In the genomic region with DNA sequence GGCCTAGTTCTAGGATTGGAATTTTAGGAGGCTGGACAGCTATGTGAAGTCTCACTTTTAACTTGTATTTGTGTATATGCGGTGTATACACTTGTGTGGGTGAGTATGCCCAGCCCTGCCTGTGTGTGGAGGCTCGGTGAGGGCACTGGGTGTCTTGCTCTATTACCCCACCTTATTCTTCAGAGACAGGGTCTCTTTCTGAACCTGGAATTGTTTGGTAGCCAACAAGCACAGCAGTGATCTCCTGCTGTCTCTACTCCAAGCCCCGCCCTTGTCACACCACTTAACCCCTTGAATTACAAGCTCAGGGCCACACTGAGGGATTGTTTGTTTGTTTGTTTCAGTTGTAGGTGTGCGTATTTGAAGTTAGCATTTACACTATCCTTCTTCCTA, we compare ENCODE assay signal across 8 mouse cellular contexts. TPM values are rescaled to one million over a fixed set of nuclear protein-coding genes. Genes with fewer than 3 reads are reported as not detected.
DNase-seq lines count a peak whose midpoint lies in the region; ATAC-seq lines count a peak whose summit lies in the region.

No protein-coding gene starts in this region.

- no peak overlapping the region for H3K4me3 ChIP-seq in forebrain, embryonic 14.5 days (ENCODE audit: low read depth, low read length)
- H3K4me3 ChIP-seq in liver, embryonic 15.5 days (replicated peaks), result peak overlapping the region; percentile 66
- peak overlapping the region; percentile 61 for H3K4me3 ChIP-seq in stomach, embryonic 15.5 days (replicated peaks)

- no peaks in the 10 kb centered on the region for H3K27me3 ChIP-seq in forebrain, embryonic 14.5 days (replicated peaks; ENCODE audit: control insufficient read depth, insufficient read depth, low read length)
- H3K27me3 ChIP-seq in liver, embryonic 15.5 days, result no peaks in the 10 kb centered on the region
- no peaks in the 10 kb centered on the region for H3K27me3 ChIP-seq in stomach, embryonic 15.5 days (replicated peaks)

- WGBS in forebrain, embryonic 14.5 days, result 59% methylated on average over 4 of the region's 4 CpGs
- 20% methylated on average over 4 of the region's 4 CpGs for WGBS in liver, embryonic 15.5 days (ENCODE audit: insufficient replicate concordance)
- WGBS in stomach, embryonic 15.5 days, result 45% methylated on average over 4 of the region's 4 CpGs

- peak overlapping the region; percentile 66 for H3K9ac ChIP-seq in forebrain, embryonic 14.5 days (ENCODE audit: low read length)
- H3K9ac ChIP-seq in liver, embryonic 15.5 days, result peak overlapping the region; percentile 62
- 0 out of 2 replicates have a peak overlapping the region, but pooled peaks have one; percentile 69 for H3K9ac ChIP-seq in stomach, embryonic 15.5 days

- H3K9me3 ChIP-seq in forebrain, embryonic 14.5 days (replicated peaks; ENCODE audit: control insufficient read depth, low read length), result no peaks in the 10 kb centered on the region
- H3K9me3 ChIP-seq in liver, embryonic 15.5 days (replicated peaks), result no peaks in the 10 kb centered on the region
- no peaks in the 10 kb centered on the region for H3K9me3 ChIP-seq in stomach, embryonic 15.5 days

- DNase-seq in cerebellum, postnatal 10 days, result peak; percentile 21 to 28
- DNase-seq in cerebellum, postnatal 4 days (ENCODE audit: low spot score in 2 of 2), result no peak
- peak; percentile 52 for DNase-seq in CD4-positive helper T cell, adult 2 months (ENCODE audit: low read depth, low spot score)
- DNase-seq in forebrain, embryonic 14.5 days (ENCODE audit: low spot score), result no peak
- no peak for DNase-seq in embryo, embryonic 11 days
- no peak for DNase-seq in yolk sac, embryonic 10.5 days (ENCODE audit: low spot score)

- no peak for ATAC-seq in forebrain, embryonic 14.5 days
- ATAC-seq in liver, embryonic 15.5 days (ENCODE audit: insufficient read depth), result no peak
- peak; percentile 3; the same call in 1 of the 2 replicates for ATAC-seq in stomach, embryonic 15.5 days (ENCODE audit: insufficient read depth, low FRiP score, low read depth)

- H3K36me3 ChIP-seq in forebrain, embryonic 14.5 days (ENCODE audit: control insufficient read depth, insufficient read depth, low read length), result no peaks in the 10 kb centered on the region
- H3K36me3 ChIP-seq in liver, embryonic 15.5 days (replicated peaks), result 0 out of 2 replicates have a peak, but pooled peaks cover 4% of the 10 kb centered on the region
- H3K36me3 ChIP-seq in stomach, embryonic 15.5 days, result no peaks in the 10 kb centered on the region

- no peaks in the 10 kb centered on the region for H3K4me1 ChIP-seq in forebrain, embryonic 14.5 days (ENCODE audit: control insufficient read depth, insufficient read depth, low read length)
- H3K4me1 ChIP-seq in liver, embryonic 15.5 days (replicated peaks), result peaks cover 35% of the 10 kb centered on the region
- peaks cover 9% of the 10 kb centered on the region for H3K4me1 ChIP-seq in stomach, embryonic 15.5 days

- peak overlapping the region; percentile 72 for H3K4me2 ChIP-seq in forebrain, embryonic 14.5 days (ENCODE audit: low read length)
- peak overlapping the region; percentile 86 for H3K4me2 ChIP-seq in liver, embryonic 15.5 days
- H3K4me2 ChIP-seq in stomach, embryonic 15.5 days, result peak overlapping the region; percentile 94

- H3K27ac ChIP-seq in forebrain, embryonic 14.5 days (ENCODE audit: low read depth, low read length), result no peak overlapping the region
- H3K27ac ChIP-seq in liver, embryonic 15.5 days (replicated peaks), result peak overlapping the region; percentile 84
- peak overlapping the region; percentile 86 for H3K27ac ChIP-seq in stomach, embryonic 15.5 days

RNA-seq across cellular contexts. Expression of gene Tapbpl, which starts 0.4 kb away (rescaled TPM):
- 1.8 and 2.6 TPM in 2 replicates for polyA plus RNA-seq in forebrain, embryonic 14.5 days (2014; fragmentation: Nextera tagmentation; extraction: Ambion mirVana)
- 8.4 and 9.0 TPM in 2 replicates for polyA plus RNA-seq in liver, embryonic 15.5 days (2015; fragmentation: Nextera tagmentation; extraction: Ambion mirVana)
- polyA plus RNA-seq in stomach, embryonic 15.5 days (2015; fragmentation: Nextera tagmentation; extraction: Ambion mirVana), result 8.0 and 8.8 TPM in 2 replicates

RNA-seq across cellular contexts. Expression of gene Cd27, which starts 4.8 kb away (rescaled TPM):
- polyA plus RNA-seq in forebrain, embryonic 14.5 days (2014; fragmentation: Nextera tagmentation; extraction: Ambion mirVana), result 0.24 and 0.37 TPM in 2 replicates
- polyA plus RNA-seq in liver, embryonic 15.5 days (2015; fragmentation: Nextera tagmentation; extraction: Ambion mirVana), result 1.3 and 1.6 TPM in 2 replicates
- 2.2 and 2.5 TPM in 2 replicates for polyA plus RNA-seq in stomach, embryonic 15.5 days (2015; fragmentation: Nextera tagmentation; extraction: Ambion mirVana)

RNA-seq across cellular contexts. Expression of gene Vamp1, which starts 16.7 kb away (rescaled TPM):
- 1.7 and 2.7 TPM in 2 replicates for polyA plus RNA-seq in forebrain, embryonic 14.5 days (2014; fragmentation: Nextera tagmentation; extraction: Ambion mirVana)
- 1.8 and 1.9 TPM in 2 replicates for polyA plus RNA-seq in liver, embryonic 15.5 days (2015; fragmentation: Nextera tagmentation; extraction: Ambion mirVana)
- 6.0 and 6.3 TPM in 2 replicates for polyA plus RNA-seq in stomach, embryonic 15.5 days (2015; fragmentation: Nextera tagmentation; extraction: Ambion mirVana)

RNA-seq across cellular contexts. Expression of gene Mrpl51, which starts 40.4 kb away (rescaled TPM):
- polyA plus RNA-seq in forebrain, embryonic 14.5 days (2014; fragmentation: Nextera tagmentation; extraction: Ambion mirVana), result 160 and 179 TPM in 2 replicates
- polyA plus RNA-seq in liver, embryonic 15.5 days (2015; fragmentation: Nextera tagmentation; extraction: Ambion mirVana), result 145 and 160 TPM in 2 replicates
- polyA plus RNA-seq in stomach, embryonic 15.5 days (2015; fragmentation: Nextera tagmentation; extraction: Ambion mirVana), result 231 and 236 TPM in 2 replicates

RNA-seq across cellular contexts. Expression of gene Ncapd2, which starts 40.5 kb away (rescaled TPM):
- polyA plus RNA-seq in forebrain, embryonic 14.5 days (2014; fragmentation: Nextera tagmentation; extraction: Ambion mirVana), result 64.4 and 67.6 TPM in 2 replicates
- polyA plus RNA-seq in liver, embryonic 15.5 days (2015; fragmentation: Nextera tagmentation; extraction: Ambion mirVana), result 93.2 and 109 TPM in 2 replicates
- polyA plus RNA-seq in stomach, embryonic 15.5 days (2015; fragmentation: Nextera tagmentation; extraction: Ambion mirVana), result 107 and 108 TPM in 2 replicates

Comparison
In these comparisons a context has a peak if more than half of its experiments do, and no peak if none do; other contexts are left out.
1. DNase-seq: peak in cerebellum, postnatal 10 days (2 of 2) and CD4-positive helper T cell, adult 2 months (single experiment); none in cerebellum, postnatal 4 days (0 of 2), forebrain, embryonic 14.5 days (single experiment), embryo, embryonic 11 days (single experiment) and yolk sac, embryonic 10.5 days (single experiment).
2. Peak in every context shown above with its lines, with median percentiles within 50 percentile points of each other: H3K4me2 ChIP-seq and H3K9ac ChIP-seq.